Mouse (Mus musculus): ENCODE results near the gene Inhba. TPM values are rescaled to one million over a fixed set of nuclear protein-coding genes. Genes with fewer than 3 reads are reported as not detected.

Gene Inhba
- total RNA-seq, 2 experiments from 2014 or later: 3.5 to 4.1 TPM

DNA sequence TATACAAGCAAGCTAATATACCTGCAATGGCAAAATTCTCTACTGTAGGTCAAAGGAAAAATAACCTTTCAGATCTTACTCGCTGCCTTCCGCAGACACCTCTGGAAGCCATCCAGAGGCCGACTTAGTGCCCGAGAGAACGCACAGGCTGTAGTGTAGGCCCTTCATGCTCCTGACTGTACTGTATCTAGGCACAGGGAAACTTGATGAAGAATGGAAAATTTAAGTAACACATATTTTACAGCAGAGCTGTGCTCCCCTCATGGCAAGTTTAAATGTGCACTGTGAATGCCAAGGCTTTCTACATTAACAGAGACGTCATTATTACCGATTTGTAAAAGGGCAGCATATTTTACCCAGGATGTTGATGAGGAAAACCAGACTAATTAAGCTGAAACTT, 10.2 kb downstream of the Inhba start:
- intact Hi-C loops (cut with DNase I): no loop called here
- DNase-seq: no peak

DNA sequence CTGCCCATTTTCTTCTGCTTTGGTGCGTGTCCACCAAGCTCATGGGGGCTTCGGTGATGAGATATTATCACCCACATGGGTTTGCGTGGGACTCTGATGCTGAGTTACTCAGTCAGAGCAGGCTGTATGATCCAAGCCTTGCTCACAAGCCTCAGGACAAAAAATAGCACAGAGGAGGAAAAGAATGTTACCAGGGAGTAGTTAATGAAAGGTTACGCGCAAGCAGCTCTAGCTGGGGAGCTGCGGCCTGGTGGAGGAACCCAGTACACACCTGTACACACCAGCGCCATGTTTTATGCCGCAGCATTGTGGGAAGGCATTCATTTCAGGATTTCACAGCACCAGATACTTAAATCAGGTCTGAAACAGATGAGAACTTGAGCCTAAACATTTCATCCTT, 10.9 kb downstream of the Inhba start:
- no peak for DNase-seq
- intact Hi-C loops (cut with DNase I): no loop called here

GRCm38 (mm10) chr13:16023070-16024039, 11.7 kb downstream of the Inhba start:
- no peak for DNase-seq
- intact Hi-C loops (cut with DNase I): no loop called here

GRCm38 (mm10) chr13:16030557-16031057, 19.0 kb downstream of the Inhba start:
- intact Hi-C loops (cut with DNase I): no loop called here
- DNase-seq: no peak

DNA sequence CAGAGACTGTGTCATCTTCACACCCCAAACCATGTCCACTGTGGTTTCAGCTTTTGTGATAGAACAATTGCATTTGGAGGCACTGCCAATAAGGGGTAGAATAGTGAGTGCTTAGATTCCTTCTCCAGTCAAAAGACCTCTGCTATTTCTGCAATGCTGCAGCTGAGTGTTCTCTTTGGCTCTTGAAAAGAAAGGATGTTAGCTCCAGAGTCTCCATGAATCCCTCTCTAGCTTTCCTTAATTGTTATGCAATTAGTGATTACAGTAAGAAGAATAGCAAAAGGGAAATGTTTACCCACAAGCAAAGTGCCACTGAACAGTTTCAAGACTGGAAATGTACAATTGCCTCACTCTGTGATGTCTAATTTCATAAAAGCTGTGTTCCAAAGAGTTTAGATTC, 20.8 kb downstream of the Inhba start:
- intact Hi-C loops (cut with DNase I): no loop called here
- no peak for DNase-seq

GRCm38 (mm10) chr13:16032935-16033592, 21.4 kb downstream of the Inhba start:
- intact Hi-C loops (cut with DNase I): no loop called here
- DNase-seq: no peak

- no peak for DNase-seq
- intact Hi-C loops (cut with DNase I): no loop called here
Measured at GRCm38 (mm10) chr13:16069079-16069478, 57.4 kb downstream of the Inhba start.

GRCm38 (mm10) chr13:16077276-16077675, 65.6 kb downstream of the Inhba start:
- DNase-seq: no peak
- intact Hi-C loops (cut with DNase I): no loop called here

GRCm38 (mm10) chr13:16078216-16078731, 66.6 kb downstream of the Inhba start:
- DNase-seq: peak in 1 of 2 experiments; percentile 10
- intact Hi-C loops (cut with DNase I): no loop called here

GRCm38 (mm10) chr13:16080205-16080604, 68.6 kb downstream of the Inhba start:
- peak; percentile 11 to 29 for DNase-seq
- intact Hi-C loops (cut with DNase I): no loop called here
